Mouse (Mus musculus) retina, postnatal 7 days (tissue): Measurements from ENCODE around the gene Rnd1.

Experiments
- DNase-seq: peaks from one replicate; pipeline ENCODE4 v3.0.0-alpha.2; 2012; ENCODE audit warnings: low read depth, low spot score

Rnd1 gene

GRCm38 (mm10) chr15:98614551-98614950, 62.7 kb downstream of the Rnd1 start:
- no peak for DNase-seq
